Mouse (Mus musculus): Measurements from ENCODE around the gene 1700042G07Rik. TPM values are rescaled to one million over a fixed set of nuclear protein-coding genes. Genes with fewer than 3 reads are reported as not detected.

1700042G07Rik gene
- polyA plus RNA-seq, 1 experiment from 2014 or later = not detected

DNA sequence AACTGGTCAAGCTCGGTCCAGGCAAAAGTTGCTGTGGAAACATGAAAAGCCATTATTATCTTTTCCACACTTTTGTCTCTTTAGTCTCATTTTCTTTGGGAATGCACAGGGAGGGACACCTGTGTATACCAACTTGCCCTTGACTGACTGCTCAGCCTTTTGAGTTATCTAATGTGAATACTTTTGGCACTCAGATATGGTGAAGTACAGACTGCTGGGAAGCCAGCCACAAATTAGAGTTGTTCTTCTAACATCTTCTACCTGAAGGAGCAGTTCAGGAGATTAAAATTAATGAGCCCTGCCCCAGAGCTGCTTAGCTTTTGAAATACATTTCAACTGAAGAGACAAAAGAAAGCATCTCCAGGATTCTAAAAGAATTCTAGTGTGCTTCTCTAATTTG lies 45.9 kb downstream of the 1700042G07Rik start:
- Histone ChIP-seq H3K4me2 (ENCODE audit: low read length) (no peak overlapping the region), H3K27ac (ENCODE audit: low read depth, low read length) (no peak overlapping the region), H3K4me3 (ENCODE audit: low read length) (no peak overlapping the region), H3K4me1 (ENCODE audit: control insufficient read depth, insufficient read depth, low read depth, low read length) (no peaks in the 10 kb centered on the region; the same call in 1 of the 2 replicates), H3K36me3 (ENCODE audit: control insufficient read depth, insufficient read depth, low read length) (no peaks in the 10 kb centered on the region), H3K27me3 (replicated peaks; ENCODE audit: control insufficient read depth, insufficient read depth, low read length) (no peaks in the 10 kb centered on the region), H3K9me3 (ENCODE audit: control insufficient read depth, low read length) (no peaks in the 10 kb centered on the region), H3K9ac (ENCODE audit: low read depth, low read length) (no peak overlapping the region)
- WGBS = 92% methylated on average over 1 of the region's 1 CpGs
- ATAC-seq = no peak

DNA sequence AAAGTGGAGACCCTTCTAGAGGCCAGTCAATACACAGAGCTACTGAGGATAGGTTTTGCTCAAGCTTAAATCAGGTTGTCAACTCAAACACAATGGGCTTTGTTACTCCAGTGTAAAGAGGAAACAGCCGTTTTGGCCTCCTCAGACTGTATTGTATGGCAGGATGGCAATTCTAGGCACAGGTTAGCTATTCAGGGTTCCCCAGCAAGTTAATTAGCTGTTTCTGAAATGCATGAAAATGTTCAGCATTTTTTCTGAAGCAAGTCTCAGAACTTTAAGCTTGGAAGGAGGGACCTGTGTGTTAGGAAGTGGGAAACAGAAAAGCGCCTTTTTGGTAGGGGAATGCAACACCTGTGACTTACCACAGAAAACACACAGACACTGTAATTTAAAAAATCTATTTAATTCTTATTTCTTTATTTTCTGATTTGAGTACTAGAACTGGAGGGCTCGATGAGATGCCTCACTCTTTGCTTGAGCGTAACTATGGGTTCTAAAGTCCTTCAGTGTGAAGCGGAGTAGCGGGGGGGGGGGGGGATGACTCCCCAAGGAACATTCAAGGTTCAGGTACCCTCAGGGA lies 47.0 kb downstream of the 1700042G07Rik start:
- Histone ChIP-seq H3K36me3 (ENCODE audit: control insufficient read depth, insufficient read depth, low read length) (no peaks in the 10 kb centered on the region), H3K4me2 (ENCODE audit: low read length) (peak overlapping the region; percentile 73), H3K27ac (ENCODE audit: low read depth, low read length) (peak overlapping the region; percentile 99), H3K9me3 (ENCODE audit: control insufficient read depth, low read length) (no peaks in the 10 kb centered on the region), H3K27me3 (replicated peaks; ENCODE audit: control insufficient read depth, insufficient read depth, low read length) (no peaks in the 10 kb centered on the region), H3K4me3 (ENCODE audit: low read length) (peak overlapping the region; percentile 82), H3K4me1 (ENCODE audit: control insufficient read depth, insufficient read depth, low read depth, low read length) (no peaks in the 10 kb centered on the region; the same call in 1 of the 2 replicates), H3K9ac (ENCODE audit: low read depth, low read length) (peak overlapping the region; percentile 92)
- 4% methylated on average over 6 of the region's 6 CpGs for WGBS
- no peak for ATAC-seq

- peak overlapping the region; percentile 82 for H3K4me3 ChIP-seq (ENCODE audit: low read length)
- no peaks in the 10 kb centered on the region for H3K36me3 ChIP-seq (ENCODE audit: control insufficient read depth, insufficient read depth, low read length)
- peak overlapping the region; percentile 73 for H3K4me2 ChIP-seq (ENCODE audit: low read length)
- peak overlapping the region; percentile 92 for H3K9ac ChIP-seq (ENCODE audit: low read depth, low read length)
- H3K9me3 ChIP-seq (ENCODE audit: control insufficient read depth, low read length) = no peaks in the 10 kb centered on the region
- WGBS = 2% methylated on average over 21 of the region's 26 CpGs
- H3K27ac ChIP-seq (ENCODE audit: low read depth, low read length) = peak overlapping the region; percentile 99
- no peaks in the 10 kb centered on the region; the same call in 1 of the 2 replicates for H3K4me1 ChIP-seq (ENCODE audit: control insufficient read depth, insufficient read depth, low read depth, low read length)
- no peak for ATAC-seq
- no peaks in the 10 kb centered on the region for H3K27me3 ChIP-seq (replicated peaks; ENCODE audit: control insufficient read depth, insufficient read depth, low read length)
Measured at GRCm38 (mm10) chr4:116220780-116221139, 47.6 kb downstream of the 1700042G07Rik start.

DNA sequence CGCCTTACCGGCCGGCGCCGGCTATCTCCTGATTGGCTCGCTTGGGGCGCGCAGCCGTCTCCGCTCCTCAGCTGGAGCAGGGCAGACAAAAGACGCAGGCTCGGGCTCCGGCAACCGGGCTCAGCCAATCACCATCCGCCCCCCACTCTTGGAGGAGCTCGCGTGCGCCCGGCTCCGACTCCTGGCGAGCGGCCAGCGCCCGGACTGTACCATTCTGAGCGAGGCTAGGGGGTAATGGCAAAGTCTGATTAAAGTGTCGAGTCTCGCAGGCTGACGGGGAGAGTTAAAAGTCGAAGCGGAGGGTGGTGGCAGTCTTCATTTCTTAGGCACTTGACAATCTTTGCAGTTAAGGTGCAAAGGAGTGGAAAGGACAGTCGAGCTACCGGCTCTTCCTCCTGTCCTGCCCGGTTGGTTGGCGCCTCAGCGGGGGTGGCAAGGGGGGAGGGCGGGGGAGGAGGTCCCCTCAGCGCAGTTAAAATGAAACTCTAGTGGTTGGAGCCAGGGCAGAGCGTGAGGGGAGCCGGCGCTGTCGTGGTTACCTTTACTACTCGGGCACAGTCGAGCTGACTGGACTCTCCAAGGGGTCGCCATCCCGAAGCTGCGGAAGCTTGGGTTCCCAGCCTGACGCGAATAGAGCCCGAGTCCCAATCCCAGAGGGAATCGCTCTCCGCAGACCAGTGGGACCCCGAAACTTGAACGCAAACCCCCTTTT lies 48.1 kb downstream of the 1700042G07Rik start, which contains the start of gene Pik3r3:
Gene Pik3r3 (plus strand): TSS at position 479 of the 712 bp plus-strand sequence.
- under 1% methylated on average over 50 of the region's 53 CpGs for WGBS
- Histone ChIP-seq H3K4me2 (ENCODE audit: low read length) (peak within 1 kb of the TSS; percentile 73), H3K36me3 (ENCODE audit: control insufficient read depth, insufficient read depth, low read length) (no peaks in the 10 kb centered on the region), H3K27me3 (replicated peaks; ENCODE audit: control insufficient read depth, insufficient read depth, low read length) (no peaks in the 10 kb centered on the region), H3K9ac (ENCODE audit: low read depth, low read length) (peak within 1 kb of the TSS; percentile 92), H3K9me3 (ENCODE audit: control insufficient read depth, low read length) (no peaks in the 10 kb centered on the region), H3K4me3 (ENCODE audit: low read length) (peak within 1 kb of the TSS; percentile 82), H3K27ac (ENCODE audit: low read depth, low read length) (peak within 1 kb of the TSS; percentile 99), H3K4me1 (ENCODE audit: control insufficient read depth, insufficient read depth, low read depth, low read length) (no peaks in the 10 kb centered on the region; the same call in 1 of the 2 replicates)
- ATAC-seq = peak; percentile 99

GRCm38 (mm10) chr4:116221996-116222842 lies 49.0 kb downstream of the 1700042G07Rik start:
- under 1% methylated on average over 23 of the region's 23 CpGs for WGBS
- H3K36me3 ChIP-seq (ENCODE audit: control insufficient read depth, insufficient read depth, low read length) = no peaks in the 10 kb centered on the region
- H3K9ac ChIP-seq (ENCODE audit: low read depth, low read length) = peak overlapping the region; percentile 92
- H3K4me3 ChIP-seq (ENCODE audit: low read length) = peak overlapping the region; percentile 82
- no peak for ATAC-seq
- H3K4me1 ChIP-seq (ENCODE audit: control insufficient read depth, insufficient read depth, low read depth, low read length) = no peaks in the 10 kb centered on the region; the same call in 1 of the 2 replicates
- H3K27me3 ChIP-seq (replicated peaks; ENCODE audit: control insufficient read depth, insufficient read depth, low read length) = no peaks in the 10 kb centered on the region
- H3K4me2 ChIP-seq (ENCODE audit: low read length) = peak overlapping the region; percentile 53
- no peaks in the 10 kb centered on the region for H3K9me3 ChIP-seq (ENCODE audit: control insufficient read depth, low read length)
- peak overlapping the region; percentile 99 for H3K27ac ChIP-seq (ENCODE audit: low read depth, low read length)

DNA sequence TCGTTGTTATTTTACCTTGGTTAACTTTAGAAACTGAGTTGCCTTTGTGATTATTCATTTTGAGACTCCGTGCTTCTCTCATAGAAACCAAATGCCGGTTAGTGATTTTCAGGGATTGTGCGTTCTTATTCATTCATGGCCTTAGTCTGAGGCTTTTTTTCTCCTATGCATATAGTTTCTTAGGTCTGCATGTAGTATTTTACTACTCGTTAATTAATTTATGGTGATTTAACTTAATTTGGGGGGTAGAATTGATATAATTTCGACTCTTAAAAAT lies 49.6 kb downstream of the 1700042G07Rik start:
- Histone ChIP-seq H3K27me3 (replicated peaks; ENCODE audit: control insufficient read depth, insufficient read depth, low read length) (no peaks in the 10 kb centered on the region), H3K27ac (ENCODE audit: low read depth, low read length) (peak overlapping the region; percentile 99), H3K4me1 (ENCODE audit: control insufficient read depth, insufficient read depth, low read depth, low read length) (no peaks in the 10 kb centered on the region; the same call in 1 of the 2 replicates), H3K9me3 (ENCODE audit: control insufficient read depth, low read length) (no peaks in the 10 kb centered on the region), H3K9ac (ENCODE audit: low read depth, low read length) (peak overlapping the region; percentile 92), H3K4me2 (ENCODE audit: low read length) (peak overlapping the region; percentile 53), H3K36me3 (ENCODE audit: control insufficient read depth, insufficient read depth, low read length) (no peaks in the 10 kb centered on the region), H3K4me3 (ENCODE audit: low read length) (peak overlapping the region; percentile 82)
- no peak for ATAC-seq
- 5% methylated on average over 6 of the region's 6 CpGs for WGBS

Other genes with a start within 250 kb of the 1700042G07Rik start
- gene Dmbx1, start 233.4 kb upstream of the 1700042G07Rik start, polyA plus RNA-seq (2015; fragmentation: Nextera tagmentation; extraction: Ambion mirVana) = 5.8 and 6.8 TPM in 2 replicates
- 23.8 and 27.5 TPM in 2 replicates for gene Faah, start 155.4 kb upstream of the 1700042G07Rik start, polyA plus RNA-seq (2015; fragmentation: Nextera tagmentation; extraction: Ambion mirVana)
- gene Nsun4, start 119.5 kb upstream of the 1700042G07Rik start, polyA plus RNA-seq (2015; fragmentation: Nextera tagmentation; extraction: Ambion mirVana) = 11.9 and 12.1 TPM in 2 replicates
- gene Uqcrh, start 98.3 kb upstream of the 1700042G07Rik start, polyA plus RNA-seq (2015; fragmentation: Nextera tagmentation; extraction: Ambion mirVana) = 427 and 492 TPM in 2 replicates
- gene Lrrc41, start 98.1 kb upstream of the 1700042G07Rik start, polyA plus RNA-seq (2015; fragmentation: Nextera tagmentation; extraction: Ambion mirVana) = 72.1 and 78.4 TPM in 2 replicates
- 7.6 and 9.1 TPM in 2 replicates for gene Rad54l, start 49.7 kb upstream of the 1700042G07Rik start, polyA plus RNA-seq (2015; fragmentation: Nextera tagmentation; extraction: Ambion mirVana)
- gene Pomgnt1, start 49.5 kb upstream of the 1700042G07Rik start, polyA plus RNA-seq (2015; fragmentation: Nextera tagmentation; extraction: Ambion mirVana) = 68.2 and 72.1 TPM in 2 replicates
- gene Lurap1, start 22.0 kb upstream of the 1700042G07Rik start, polyA plus RNA-seq (2015; fragmentation: Nextera tagmentation; extraction: Ambion mirVana) = 3.3 and 3.7 TPM in 2 replicates
- gene Tspan1, start 5.8 kb upstream of the 1700042G07Rik start, polyA plus RNA-seq (2015; fragmentation: Nextera tagmentation; extraction: Ambion mirVana) = 0.11 and 0.63 TPM in 2 replicates
- gene Gm49337, start within 50 bp of the 1700042G07Rik start, polyA plus RNA-seq (2015; fragmentation: Nextera tagmentation; extraction: Ambion mirVana) = not detected in 2 replicates
- 47.4 and 57.2 TPM in 2 replicates for gene Pik3r3, start 48.2 kb downstream of the 1700042G07Rik start, polyA plus RNA-seq (2015; fragmentation: Nextera tagmentation; extraction: Ambion mirVana)

Data from hindbrain, embryonic 16.5 days (tissue).